Mouse (Mus musculus) heart, adult 2 months (tissue): ENCODE measurements at regions not wholly inside any gene's neighbourhood (a gene's known extent, or its start where the extent isn't known, plus 50 kb on each side); places are given as distances from the start of the nearest gene placed in this dataset.

Source experiments
- CTCF ChIP-seq: fragments of 200-600 bp; IDR thresholded peaks from 2 replicates; pipeline ENCODE4 v1.8.1; 2022; ENCODE audit warnings: antibody characterized with exemption, mild to moderate bottlenecking, moderate library complexity
- POLR2A ChIP-seq: fragments of 200-500 bp; IDR thresholded peaks from 2 replicates; pipeline ENCODE4 v1.6.1; 2011; ENCODE audit warnings: mild to moderate bottlenecking, low read depth, low read length, control low read depth; ENCODE audit not compliant: insufficient read depth

GRCm38 (mm10) chr14:37795642-37796041 is 660.6 kb upstream of the Ghitm start:
- no peak for TF ChIP-seq CTCF
- TF ChIP-seq POLR2A, result no peak
